Mouse (Mus musculus): Measurements from ENCODE around the gene Aph1a. TPM values are rescaled to one million over a fixed set of nuclear protein-coding genes. Genes with fewer than 3 reads are reported as not detected.
A peak's percentile ranks its signal among the peaks of the same experiment; 100 is the strongest.
"Not testable (repeated sequence)": the region's sequence is repeated elsewhere in the genome, so short reads cannot be mapped to it uniquely, and the experiment has no call there.

Aph1a gene
- total RNA-seq, 2 experiments from 2014 or later = 71.6 to 76.2 TPM

DNA sequence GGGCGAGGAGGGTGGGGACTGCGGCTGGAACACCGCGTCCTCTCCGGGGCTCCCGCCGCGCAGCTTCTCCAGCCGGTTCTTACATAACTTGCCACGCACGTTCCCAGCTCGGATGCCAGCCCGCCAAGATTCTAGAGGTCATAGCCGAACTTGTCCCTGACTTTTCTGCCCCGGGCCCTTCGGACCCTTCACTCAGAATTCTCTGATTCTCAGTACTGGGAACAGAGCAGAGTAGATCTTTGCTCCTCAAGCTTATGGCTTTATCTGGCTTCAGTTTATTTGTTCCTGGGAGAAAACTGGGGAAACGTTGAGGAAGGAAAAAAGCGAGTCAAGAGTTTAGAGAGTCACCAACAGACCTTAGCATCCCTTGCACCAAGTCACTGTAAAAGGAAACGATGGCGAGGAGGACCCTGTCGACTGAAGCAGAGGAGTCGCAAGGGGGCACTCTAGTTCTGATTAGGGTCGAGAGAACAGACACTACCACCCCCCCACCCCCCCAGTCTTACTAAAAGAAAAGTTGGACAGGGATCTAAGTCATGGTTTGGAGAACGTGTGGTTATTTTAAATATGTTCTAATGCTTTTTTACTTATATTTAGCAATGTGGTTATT lies 10.8 kb upstream of the Aph1a start:
- peak in 1 of 2 experiments; percentile 78 for DNase-seq (ENCODE audit: extremely low spot score in 1 of 2, low spot score in 1 of 2)

DNA sequence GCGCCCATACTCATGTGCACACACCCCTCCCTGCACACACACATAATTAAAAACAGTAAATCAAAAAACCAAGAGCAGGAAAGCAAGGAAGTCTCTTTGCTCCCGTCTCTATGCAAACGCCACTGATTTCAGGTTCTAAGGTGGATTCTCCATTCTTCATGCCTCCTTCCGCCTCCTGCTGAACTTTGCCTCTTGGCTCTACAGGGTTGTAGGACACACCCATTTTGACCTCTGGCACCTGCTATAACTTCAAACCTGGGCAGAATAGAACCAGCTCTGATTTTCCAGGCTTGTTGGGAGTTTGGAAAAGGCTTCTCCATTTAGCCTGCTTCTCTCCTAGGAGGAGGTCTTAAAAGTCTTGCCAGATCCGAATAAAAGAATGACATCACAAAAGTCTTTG lies 9.4 kb upstream of the Aph1a start:
- no peak for DNase-seq (ENCODE audit: extremely low spot score in 1 of 2, low spot score in 1 of 2)

DNA sequence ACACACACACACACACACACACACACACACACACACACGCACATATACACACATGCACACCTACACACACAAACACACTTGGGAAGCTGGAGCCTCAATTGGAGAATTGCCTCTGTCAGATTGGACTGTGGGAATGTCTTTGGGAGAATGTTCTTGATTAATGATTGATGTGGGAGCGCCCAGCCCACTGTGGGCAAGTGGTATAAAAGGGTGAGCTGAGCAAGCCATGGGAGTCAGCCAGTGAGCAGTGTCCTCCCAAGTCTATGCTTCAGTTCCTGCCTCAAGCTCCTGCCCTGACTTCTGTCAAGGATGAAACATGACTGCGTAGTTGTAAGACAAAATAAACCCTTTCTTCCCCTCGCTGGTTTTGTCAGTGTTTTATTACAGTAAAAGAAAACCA lies 6.2 kb upstream of the Aph1a start:
- DNase-seq (ENCODE audit: extremely low spot score in 1 of 2, low spot score in 1 of 2) = no peak

DNA sequence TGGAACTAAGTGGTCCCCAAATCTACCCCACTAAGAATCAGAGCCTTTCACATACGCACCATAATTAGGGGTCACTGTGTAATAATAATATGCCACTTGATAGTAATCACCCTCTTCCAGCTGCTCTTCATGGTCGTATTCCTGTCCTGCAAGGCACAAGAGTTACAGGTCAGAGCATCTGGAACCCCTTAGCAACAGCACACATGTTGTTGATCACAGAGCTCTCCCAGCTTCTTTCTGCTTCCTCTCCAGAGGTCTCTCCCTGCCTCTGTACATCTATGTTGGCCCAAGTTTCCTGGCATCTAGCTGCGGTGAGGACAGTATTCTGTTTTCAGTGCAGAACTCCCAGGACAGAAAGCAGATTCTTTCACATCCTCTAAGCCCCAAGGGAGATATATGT lies 4.1 kb upstream of the Aph1a start:
- no peak for DNase-seq (ENCODE audit: extremely low spot score in 1 of 2, low spot score in 1 of 2)

DNA sequence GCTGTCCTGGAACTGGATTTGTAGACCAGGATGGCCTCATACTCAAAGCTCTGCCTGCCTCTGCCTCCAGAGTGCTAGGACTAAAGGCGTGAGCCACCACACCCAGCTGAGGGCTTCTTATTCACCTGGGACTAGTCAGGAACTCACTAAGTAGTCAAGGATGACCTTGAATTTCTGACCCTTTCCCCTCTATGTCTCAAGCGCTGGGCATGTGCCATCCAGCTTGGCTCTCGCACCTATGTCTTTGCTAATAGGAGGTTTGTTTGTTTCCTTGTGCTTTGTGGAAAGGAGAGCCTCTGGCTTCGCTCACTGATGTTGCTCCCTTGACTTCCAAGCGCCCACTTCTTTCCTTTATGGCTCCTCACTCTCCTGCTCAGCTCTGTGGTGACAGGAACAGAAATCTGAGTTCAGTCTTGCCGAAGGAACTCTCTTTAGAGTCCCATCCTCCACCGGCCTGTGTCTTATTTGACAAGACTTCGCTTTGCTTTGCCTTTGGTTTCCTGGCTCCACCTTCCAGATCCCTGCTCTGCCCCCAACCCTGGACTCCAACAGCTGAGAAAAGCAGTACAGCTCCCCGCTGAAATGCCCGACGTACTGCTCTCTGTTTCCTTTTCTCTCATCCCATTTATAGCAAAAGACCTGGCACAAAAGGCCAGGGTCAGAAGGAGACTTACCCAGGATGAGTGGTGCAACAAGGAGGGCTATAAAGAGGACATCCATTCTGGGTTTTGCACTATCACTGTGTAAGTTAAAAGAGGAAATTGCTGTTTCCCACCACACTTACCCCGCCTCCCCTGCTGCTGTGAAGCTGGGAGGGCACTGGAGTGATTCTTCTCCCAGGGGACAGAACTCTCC lies 2.3 kb upstream of the Aph1a start, which contains the start of gene BC028528:
Gene BC028528, minus strand, starts transcription at position 795 of the 855 bp plus-strand sequence.
- no peak for DNase-seq (ENCODE audit: extremely low spot score in 1 of 2, low spot score in 1 of 2)

DNA sequence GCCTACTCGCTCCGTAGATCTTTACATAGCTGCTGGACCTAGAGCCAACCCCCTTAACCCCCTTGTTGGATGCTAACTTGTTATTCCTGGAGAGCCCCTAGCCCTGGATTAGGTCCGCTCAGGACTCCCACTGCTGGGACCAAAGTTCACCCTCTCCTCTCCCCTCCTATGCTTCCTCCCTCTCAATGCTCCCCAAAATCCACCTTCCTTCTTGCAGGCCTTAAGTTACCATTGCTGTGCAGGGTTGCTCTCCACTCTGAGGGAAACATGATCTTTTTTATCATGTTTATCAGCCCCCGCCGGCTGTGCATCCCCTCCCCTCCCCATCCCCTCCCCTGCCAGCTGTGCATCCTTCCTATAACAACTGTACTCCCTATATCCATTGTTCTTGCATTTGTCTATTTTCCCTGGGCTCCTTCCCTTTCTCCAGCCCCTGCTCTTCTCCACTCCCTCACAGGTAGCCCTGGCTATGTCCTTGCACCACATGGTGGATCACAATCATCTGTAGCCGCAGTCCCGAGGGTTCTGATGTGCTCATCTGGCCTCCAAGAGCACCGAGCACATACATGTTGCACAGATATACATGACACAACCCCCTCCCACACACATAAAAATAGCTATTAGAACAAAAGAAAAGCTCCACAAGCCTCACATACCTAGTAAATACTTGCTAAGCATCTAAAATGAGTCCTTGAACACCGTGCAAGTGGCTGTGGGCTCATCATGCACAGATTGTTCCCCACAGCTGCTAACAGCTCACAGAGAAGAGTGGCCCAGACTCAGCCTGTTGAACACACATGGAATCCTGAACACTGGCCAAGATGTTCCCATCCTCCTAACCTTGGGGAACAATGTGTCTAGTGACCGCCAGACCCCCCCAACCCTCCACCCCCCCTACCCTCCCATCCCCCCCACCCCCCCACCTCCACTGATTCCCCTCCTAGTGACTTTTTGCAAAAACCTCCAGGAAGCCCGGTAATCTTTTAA lies 1.4 kb upstream of the Aph1a start:
- DNase-seq (ENCODE audit: extremely low spot score in 1 of 2, low spot score in 1 of 2) = no peak

DNA sequence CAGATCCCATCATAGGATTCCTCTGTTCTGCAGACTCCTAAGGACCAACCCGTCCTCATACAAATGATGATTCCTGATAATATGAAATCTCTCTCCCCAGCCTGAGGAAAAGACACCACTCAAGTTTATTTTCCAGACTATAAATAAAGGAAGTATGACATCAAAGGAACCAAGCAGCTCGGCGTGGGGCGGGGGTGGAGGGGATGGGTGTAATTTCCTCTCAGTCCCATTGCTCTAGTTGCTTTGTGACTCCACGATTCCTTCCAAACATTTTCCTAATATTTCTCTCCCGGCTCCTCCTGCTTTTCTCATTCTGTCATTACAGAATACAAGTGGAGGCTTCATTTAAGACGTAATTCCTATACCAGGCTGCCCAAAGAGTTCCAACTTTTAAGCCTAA lies 643 bp upstream of the Aph1a start:
- no peak for DNase-seq (ENCODE audit: extremely low spot score in 1 of 2, low spot score in 1 of 2)

DNA sequence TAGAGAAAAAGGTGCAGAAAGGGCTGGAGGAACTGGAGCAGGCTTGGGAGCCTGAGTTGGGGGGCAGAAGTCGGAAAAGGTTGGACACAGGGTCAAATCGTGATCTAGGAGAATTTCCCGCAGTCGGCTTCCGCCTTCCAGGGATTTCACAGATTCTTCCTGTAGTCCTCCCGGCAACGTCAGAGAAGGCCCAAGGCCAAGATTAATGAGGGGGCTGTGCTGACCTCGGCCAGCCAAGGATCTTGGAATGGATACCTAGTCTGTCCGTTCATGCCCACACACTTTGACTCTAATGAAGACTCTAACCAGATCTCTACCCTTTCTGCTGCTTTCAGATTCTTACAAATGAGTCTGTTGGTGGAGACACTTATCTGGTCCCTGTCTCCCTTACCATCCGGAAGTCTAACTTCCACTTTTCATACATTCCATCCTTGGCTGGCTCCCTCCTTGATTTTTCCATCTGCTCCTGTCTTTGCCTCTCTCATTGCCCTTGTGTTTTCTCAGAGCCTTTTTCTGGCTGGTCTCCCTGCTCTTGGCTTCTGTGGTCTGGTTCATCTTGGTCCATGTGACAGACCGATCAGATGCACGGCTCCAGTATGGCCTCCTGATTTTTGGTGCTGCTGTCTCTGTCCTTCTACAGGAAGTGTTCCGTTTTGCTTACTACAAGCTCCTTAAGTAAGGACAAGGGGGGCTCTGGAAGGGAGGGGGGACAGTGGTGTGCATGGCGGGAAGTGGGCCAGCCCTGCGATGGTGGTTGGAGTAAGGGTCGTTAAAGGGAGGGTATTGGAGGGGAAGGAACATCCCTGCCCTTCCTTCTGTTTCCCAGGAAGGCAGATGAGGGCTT lies 770 bp downstream of the Aph1a start:
- peak; percentile 29 to 34 for DNase-seq (ENCODE audit: extremely low spot score in 1 of 2, low spot score in 1 of 2)

DNA sequence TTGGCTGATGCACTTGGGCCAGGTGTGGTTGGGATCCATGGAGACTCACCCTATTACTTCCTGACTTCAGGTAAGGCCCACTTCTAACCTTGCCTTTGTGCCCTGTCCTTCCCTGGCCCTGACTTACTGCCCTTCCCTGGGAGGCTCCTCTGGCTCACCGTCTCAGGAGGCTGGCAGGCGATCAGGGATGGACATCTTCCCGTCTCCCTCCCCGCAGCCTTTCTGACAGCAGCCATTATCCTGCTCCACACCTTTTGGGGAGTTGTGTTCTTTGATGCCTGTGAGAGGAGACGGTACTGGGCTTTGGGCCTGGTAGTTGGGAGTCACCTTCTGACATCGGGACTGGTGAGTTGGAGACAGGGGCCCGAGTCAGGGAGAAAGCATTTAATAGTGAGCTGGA lies 1.7 kb downstream of the Aph1a start:
- DNase-seq (ENCODE audit: extremely low spot score in 1 of 2, low spot score in 1 of 2) = not testable (repeated sequence)

DNA sequence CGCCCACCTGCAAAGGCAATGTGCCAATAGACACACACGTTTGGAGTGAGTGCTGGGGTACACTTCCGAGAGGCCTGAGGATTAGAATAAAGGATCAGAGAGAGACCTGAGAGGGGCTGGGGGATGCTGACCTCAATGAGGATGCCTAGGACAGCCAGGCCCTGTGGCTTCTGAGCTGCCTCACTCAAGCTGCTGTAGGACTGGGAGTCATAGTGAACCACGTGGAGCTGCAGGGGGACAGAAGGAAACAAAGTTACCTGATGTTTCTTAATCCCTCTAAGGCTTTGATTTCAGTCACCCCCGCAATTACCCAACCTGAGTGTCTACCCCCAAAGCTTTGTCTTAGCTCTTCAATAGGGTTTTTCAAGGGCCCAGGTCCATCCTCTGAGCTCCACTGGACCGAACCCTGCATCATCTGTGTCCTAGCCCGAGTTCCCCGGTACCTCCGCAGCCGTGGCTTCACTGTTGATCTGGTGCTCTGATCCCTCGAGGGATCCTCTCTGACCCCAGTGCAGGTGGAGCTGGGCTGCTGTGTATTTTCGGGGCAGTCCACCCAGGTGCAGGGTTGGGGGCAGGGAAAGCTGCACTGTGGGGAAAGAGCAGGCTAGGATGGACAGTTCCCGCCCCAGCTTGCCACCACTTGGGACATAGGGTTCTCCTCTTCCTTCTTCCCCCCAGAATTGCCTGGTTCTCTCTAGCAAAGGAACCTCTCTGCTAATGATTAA lies 6.2 kb downstream of the Aph1a start:
- DNase-seq (ENCODE audit: extremely low spot score in 1 of 2, low spot score in 1 of 2) = no peak

DNA sequence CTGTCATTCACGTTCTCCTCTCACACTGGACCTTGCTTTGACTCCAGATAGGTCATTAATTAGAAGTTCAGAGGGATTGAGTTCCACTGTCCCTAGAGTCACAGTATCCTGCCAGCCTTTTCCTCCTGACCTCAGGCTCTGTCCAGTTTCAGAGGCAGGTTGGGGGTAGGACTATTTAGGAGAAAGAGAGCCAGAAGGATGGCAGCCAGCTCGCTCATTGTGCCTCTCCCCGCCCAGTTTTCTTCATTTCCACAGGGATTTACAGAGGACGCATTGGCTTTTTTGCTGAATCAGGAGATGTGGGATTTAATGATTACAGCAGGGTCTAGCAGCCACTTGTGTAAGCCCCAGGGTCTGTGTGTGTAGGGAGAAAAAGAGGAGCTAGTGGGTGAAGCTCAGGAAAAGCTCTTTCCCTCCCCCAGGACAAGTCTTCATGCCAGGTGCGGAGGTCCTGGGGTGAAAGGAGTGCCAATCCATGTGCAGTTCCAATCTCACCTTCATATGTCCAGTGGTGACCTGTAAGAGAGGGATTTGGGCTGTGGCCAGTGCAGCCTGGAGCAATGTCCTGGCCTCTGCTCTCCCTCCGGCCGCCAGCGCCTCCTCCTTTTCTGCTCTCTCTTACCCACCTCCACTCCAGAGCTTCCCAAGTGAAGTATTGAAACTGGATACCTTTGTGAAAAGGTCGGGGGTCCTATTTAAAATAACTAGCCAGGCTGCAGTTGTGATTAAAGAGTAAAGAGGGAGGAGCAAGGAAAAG lies 8.0 kb downstream of the Aph1a start:
- DNase-seq (ENCODE audit: extremely low spot score in 1 of 2, low spot score in 1 of 2) = no peak

DNA sequence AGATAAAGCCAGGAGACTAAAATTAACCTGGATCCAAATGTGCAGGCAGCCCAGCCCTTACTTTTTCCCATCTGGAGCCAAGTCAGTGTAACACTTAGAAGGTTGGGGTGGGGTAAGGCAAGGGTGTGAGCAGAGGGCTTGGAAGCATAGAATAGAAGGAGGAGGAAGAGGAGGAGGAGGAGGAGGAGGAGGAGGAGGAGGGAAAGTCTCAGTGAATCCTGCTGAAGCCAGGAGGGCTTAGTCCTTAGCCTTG lies 8.5 kb downstream of the Aph1a start:
- DNase-seq (ENCODE audit: extremely low spot score in 1 of 2, low spot score in 1 of 2) = no peak

DNA sequence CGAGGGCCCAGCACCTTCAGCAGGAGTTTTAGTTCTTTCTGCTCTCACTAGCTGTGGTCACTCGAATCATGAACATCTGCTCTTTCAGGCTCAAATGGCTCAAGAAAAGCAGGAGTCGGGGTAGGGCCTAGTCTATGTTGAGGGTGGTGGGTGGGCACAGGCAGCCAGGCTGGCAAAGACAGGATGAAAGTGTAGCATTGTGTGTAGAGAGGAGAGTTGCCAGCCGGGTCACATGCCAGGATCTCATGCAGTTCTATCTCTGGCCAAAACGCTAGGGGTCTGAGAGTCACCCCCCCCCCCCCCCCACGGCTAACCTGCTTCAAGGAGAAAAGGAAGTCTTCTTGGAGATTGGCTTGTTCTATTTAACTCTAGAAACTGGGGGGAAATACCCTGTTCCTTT lies 8.9 kb downstream of the Aph1a start:
- no peak for DNase-seq (ENCODE audit: extremely low spot score in 1 of 2, low spot score in 1 of 2)

DNA sequence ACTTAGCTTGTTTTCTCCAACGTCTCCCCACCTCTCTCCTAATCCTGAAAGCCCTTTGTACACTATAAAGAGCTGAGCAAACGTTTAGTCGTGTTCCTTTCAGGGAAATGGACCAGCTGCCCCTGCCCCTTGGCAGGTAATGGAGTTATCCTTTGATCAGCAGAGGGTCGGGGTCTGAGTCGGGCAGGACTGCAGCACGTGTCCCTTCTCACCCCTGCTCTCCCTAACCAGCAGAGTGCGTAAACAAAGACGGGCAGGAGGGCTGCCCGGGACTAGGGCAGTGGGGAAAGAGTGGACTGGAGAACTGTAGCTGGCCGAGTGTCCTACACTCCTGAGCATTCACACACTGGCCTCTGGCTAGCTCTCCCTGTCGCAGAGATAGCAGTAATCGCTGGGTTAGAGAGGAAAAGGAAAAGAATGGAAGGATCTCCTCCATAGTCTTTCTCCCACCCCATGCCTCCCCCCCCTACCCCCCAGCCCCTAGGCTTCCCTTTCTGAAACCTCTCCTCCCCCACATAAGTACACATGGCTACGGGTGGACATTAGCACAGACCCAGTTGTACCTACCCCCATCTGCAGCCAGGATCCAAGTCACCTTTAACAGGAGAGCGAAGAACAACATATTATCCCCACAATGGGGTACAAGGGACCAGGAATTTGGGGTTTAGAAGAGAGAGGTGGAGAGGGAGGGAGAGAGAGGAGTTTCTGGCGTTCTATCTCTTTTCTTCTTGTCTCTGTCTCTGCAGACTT lies 10.2 kb downstream of the Aph1a start:
- no peak for DNase-seq (ENCODE audit: extremely low spot score in 1 of 2, low spot score in 1 of 2)

DNA sequence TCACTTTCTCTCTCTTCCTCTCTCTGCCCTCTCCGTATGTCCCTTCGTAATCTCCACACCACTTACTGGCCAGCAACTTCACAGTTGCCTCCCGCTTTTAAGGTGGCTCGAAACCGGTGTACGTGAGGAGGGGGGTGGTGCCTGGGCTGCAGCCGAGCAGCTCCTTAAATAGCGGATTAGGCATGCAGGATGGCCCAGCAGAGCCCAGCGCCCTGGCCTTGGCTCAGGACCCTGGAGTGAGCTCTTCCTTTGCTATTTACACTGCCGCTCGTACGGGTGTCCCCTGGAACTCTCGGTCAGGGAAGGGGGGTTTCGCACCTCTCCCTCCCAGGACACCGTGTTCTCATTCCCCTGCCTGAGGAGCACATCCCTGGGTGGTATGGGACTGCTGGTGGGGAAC lies 10.8 kb downstream of the Aph1a start, which contains the start of gene Car14:
Gene Car14, minus strand, starts transcription at position 124 of the 400 bp plus-strand sequence.
- no peak for DNase-seq (ENCODE audit: extremely low spot score in 1 of 2, low spot score in 1 of 2)

DNA sequence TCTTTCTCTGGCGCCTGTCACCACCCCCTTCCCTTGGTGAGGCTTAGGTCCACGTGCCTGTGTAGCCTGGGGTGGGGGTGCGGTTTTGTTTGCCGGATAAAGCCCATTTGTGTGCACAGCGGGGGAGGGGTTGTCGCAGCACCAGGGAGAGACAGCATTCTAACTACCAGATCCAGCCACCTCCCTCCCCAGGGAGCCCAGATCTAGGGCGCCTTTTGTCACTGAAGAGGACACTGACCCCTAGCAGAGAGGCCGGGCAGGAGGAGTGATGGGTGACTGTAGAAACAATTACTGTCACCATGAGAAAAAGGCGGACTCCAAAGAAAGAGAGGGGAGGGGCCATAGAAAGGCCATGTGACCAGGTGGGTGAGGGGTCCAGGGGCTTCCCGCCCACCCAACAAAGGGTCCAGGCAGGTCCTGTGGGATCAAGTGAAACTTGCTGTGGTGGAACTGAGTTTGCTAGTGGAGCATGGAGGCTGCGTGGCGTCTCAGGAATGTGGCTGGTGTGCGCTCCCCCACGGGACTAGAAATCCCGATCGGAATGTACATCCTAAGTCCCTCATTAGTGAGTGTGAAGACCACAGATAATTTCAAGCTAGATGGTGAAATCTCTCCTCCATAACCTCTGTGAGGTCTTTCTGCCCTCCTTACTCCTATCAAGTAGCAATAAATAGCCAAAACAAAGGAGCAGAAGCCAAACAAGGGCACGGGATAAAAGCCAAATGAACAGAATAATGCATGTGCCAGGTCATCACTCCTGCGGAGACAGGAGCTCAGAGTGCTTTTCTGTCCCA lies 11.6 kb downstream of the Aph1a start:
- DNase-seq (ENCODE audit: extremely low spot score in 1 of 2, low spot score in 1 of 2) = no peak

DNA sequence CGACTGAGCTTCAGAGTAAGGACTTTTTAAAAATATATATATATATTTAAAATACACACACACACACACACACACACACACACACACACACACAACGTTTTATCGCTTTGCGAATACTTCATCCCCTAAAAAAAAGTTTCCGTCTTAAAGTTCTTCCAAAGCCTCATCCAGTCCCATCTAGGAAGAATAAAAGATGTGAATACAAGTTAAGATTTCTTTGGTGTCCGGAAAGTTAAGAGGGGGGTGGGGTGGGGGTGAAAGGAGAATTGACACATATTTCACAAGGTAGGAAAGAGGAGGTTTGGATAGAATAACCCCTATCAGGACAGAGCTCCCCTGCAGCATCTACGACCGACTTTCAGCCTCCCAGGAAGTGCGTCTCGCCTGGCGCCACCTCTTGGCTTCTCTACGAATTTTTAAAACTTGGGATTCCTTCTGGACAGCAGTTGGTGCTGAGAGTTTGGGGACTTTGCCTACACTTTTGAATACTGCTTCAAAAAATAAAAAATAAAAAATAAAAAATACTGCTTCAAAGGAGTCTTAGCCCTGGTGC lies 12.2 kb downstream of the Aph1a start:
- DNase-seq (ENCODE audit: extremely low spot score in 1 of 2, low spot score in 1 of 2) = peak in 1 of 2 experiments; percentile 41
